Mouse (Mus musculus) c-Kit-positive CD71-negative TER-119-negative erythroid progenitor cells, embryonic 14.5 days (primary cell): Measurements from ENCODE around the gene Itprid2.
"Not testable (repeated sequence)": the region's sequence is repeated elsewhere in the genome, so short reads cannot be mapped to it uniquely, and the experiment has no call there.

Experiments used
- DNase-seq: peaks from one replicate; pipeline ENCODE4 v3.0.0-alpha.2; 2013; ENCODE audit warnings: low read depth

Gene Itprid2

GRCm38 (mm10) chr2:79634528-79635400, at the start of gene Itprid2:
TSS of gene Itprid2 (plus strand) at chr2:79635352.
- peak; percentile 97 for DNase-seq

GRCm38 (mm10) chr2:79596177-79596576, 39.0 kb upstream of the Itprid2 start:
- no peak for DNase-seq

GRCm38 (mm10) chr2:79597090-79597489, 38.1 kb upstream of the Itprid2 start:
- no peak for DNase-seq

- DNase-seq: not testable (repeated sequence)
Measured at GRCm38 (mm10) chr2:79601109-79601508, 34.0 kb upstream of the Itprid2 start.

GRCm38 (mm10) chr2:79601691-79602116, 33.4 kb upstream of the Itprid2 start:
- no peak for DNase-seq

- no peak for DNase-seq
Measured at GRCm38 (mm10) chr2:79602306-79602705, 32.8 kb upstream of the Itprid2 start.

- DNase-seq: no peak
Measured at GRCm38 (mm10) chr2:79603363-79603762, 31.8 kb upstream of the Itprid2 start.

GRCm38 (mm10) chr2:79606033-79606432, 29.1 kb upstream of the Itprid2 start:
- no peak for DNase-seq

- no peak for DNase-seq
Measured at GRCm38 (mm10) chr2:79607181-79607580, 28.0 kb upstream of the Itprid2 start.

- DNase-seq: no peak
Measured at GRCm38 (mm10) chr2:79608301-79609074, 26.7 kb upstream of the Itprid2 start.

- no peak for DNase-seq
Measured at GRCm38 (mm10) chr2:79610894-79611293, 24.3 kb upstream of the Itprid2 start.

- DNase-seq: no peak
Measured at GRCm38 (mm10) chr2:79618145-79618544, 17.0 kb upstream of the Itprid2 start.

- no peak for DNase-seq
Measured at GRCm38 (mm10) chr2:79618614-79619568, 16.3 kb upstream of the Itprid2 start.

- no peak for DNase-seq
Measured at GRCm38 (mm10) chr2:79623256-79623655, 11.9 kb upstream of the Itprid2 start.

GRCm38 (mm10) chr2:79627624-79628023, 7.5 kb upstream of the Itprid2 start:
- DNase-seq: no peak

- DNase-seq: no peak
Measured at GRCm38 (mm10) chr2:79630231-79630630, 4.9 kb upstream of the Itprid2 start.

GRCm38 (mm10) chr2:79635426-79636291, 507 bp downstream of the Itprid2 start:
- peak; percentile 42 for DNase-seq

GRCm38 (mm10) chr2:79638924-79639323, 3.8 kb downstream of the Itprid2 start:
- no peak for DNase-seq

GRCm38 (mm10) chr2:79646237-79646688, 11.1 kb downstream of the Itprid2 start:
- DNase-seq: peak; percentile 72

GRCm38 (mm10) chr2:79647094-79647493, 11.9 kb downstream of the Itprid2 start:
- no peak for DNase-seq

GRCm38 (mm10) chr2:79647728-79648127, 12.6 kb downstream of the Itprid2 start:
- no peak for DNase-seq
